In the genomic region with DNA sequence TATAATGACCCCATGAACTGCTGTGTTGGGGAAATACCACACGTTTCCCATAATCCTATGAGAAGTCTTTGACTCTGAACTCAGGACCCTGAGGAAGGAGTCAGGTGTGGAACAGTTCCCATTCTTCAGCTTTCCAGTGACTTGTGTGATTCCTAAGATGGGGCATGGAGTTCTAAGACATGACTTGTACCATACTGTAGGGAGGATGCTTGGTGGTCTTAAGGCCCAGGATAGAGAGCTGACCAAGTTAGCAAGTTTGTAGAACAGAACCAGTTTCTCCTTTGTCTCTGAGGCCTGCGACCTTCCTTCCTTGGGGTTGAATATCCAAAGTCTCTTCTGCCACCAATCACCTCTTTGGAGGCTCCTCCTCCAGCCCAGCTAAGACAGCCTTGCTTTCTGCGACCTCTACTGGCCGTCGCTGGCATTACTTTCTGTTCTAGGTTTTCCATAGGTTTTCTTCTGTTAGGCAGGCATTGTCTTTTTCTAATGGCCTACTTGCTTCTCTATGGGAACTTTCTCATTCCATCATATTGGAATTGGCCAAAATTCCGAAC, we compare ENCODE assay signal across 9 mouse cellular contexts. TPM values are rescaled to one million over a fixed set of nuclear protein-coding genes. Genes with fewer than 3 reads are reported as not detected.
A peak's percentile ranks its signal among the peaks of the same experiment; 100 is the strongest.
DNase-seq lines count a peak whose midpoint lies in the region; ATAC-seq and TF ChIP-seq lines count a peak whose summit lies in the region.
"Had no signal": no experiment of that assay in that cellular context is flagged by ENCODE, and none has a peak within 500 bp of the region (broad histone marks: within the 10 kb centered on the region; RNA-seq: fewer than 3 reads in every experiment).

No protein-coding gene starts in this region.

- no peak; the same call in 1 of the 2 replicates for TF ChIP-seq CTCF in gastrocnemius, adult 2 months (IDR thresholded peaks at IDR 0.05)

- intact Hi-C loops in gastrocnemius, adult 2 months (cut with DNase I) = loop anchor here (1.0 to 10.0 kb wide), 4 partner anchors 13 to 515 kb away; no protein-coding TSS in a partner anchor
- intact Hi-C loops in left cerebral cortex, postnatal 10 days (cut with DNase I) = loop anchor here (5.0 kb wide), 1 partner anchor 208 kb away; no protein-coding TSS in a partner anchor

- no peak overlapping the region for H3K27ac ChIP-seq in gastrocnemius, adult 2 months
- no peak overlapping the region for H3K27ac ChIP-seq in intestine, embryonic 14.5 days (ENCODE audit: low read depth)
- no peak overlapping the region for H3K27ac ChIP-seq in midbrain, embryonic 14.5 days (replicated peaks; ENCODE audit: low read depth, low read length)
- H3K27ac ChIP-seq: lung, embryonic 15.5 days had no signal

- 0 out of 2 replicates have a peak, but pooled peaks cover 3% of the 10 kb centered on the region for H3K4me1 ChIP-seq in intestine, embryonic 14.5 days (replicated peaks; ENCODE audit: control insufficient read depth, insufficient read depth, low read length)
- no peaks in the 10 kb centered on the region for H3K4me1 ChIP-seq in midbrain, embryonic 14.5 days (ENCODE audit: control insufficient read depth, insufficient read depth, low read length)

- no peak overlapping the region for H3K4me2 ChIP-seq in intestine, embryonic 14.5 days (ENCODE audit: low read length)
- H3K4me2 ChIP-seq in midbrain, embryonic 14.5 days (ENCODE audit: low read length) = no peak overlapping the region
- H3K4me2 ChIP-seq: lung, embryonic 15.5 days had no signal

- H3K36me3 ChIP-seq in intestine, embryonic 14.5 days (ENCODE audit: control insufficient read depth, insufficient read depth, low read length) = no peaks in the 10 kb centered on the region
- no peaks in the 10 kb centered on the region for H3K36me3 ChIP-seq in midbrain, embryonic 14.5 days (ENCODE audit: control insufficient read depth, insufficient read depth, low read length)
- H3K36me3 ChIP-seq: lung, embryonic 15.5 days had no signal

- H3K27me3 ChIP-seq in intestine, embryonic 14.5 days (replicated peaks; ENCODE audit: control insufficient read depth, insufficient read depth, low read length) = no peaks in the 10 kb centered on the region
- no peaks in the 10 kb centered on the region for H3K27me3 ChIP-seq in midbrain, embryonic 14.5 days (ENCODE audit: control insufficient read depth, insufficient read depth, low read length)
- H3K27me3 ChIP-seq: lung, embryonic 15.5 days had no signal

- no peaks in the 10 kb centered on the region for H3K9me3 ChIP-seq in intestine, embryonic 14.5 days (ENCODE audit: control insufficient read depth, low read length)
- no peaks in the 10 kb centered on the region for H3K9me3 ChIP-seq in midbrain, embryonic 14.5 days (ENCODE audit: control insufficient read depth, low read length)
- H3K9me3 ChIP-seq: lung, embryonic 15.5 days had no signal

- no peak overlapping the region for H3K9ac ChIP-seq in intestine, embryonic 14.5 days (ENCODE audit: low read length)
- H3K9ac ChIP-seq in midbrain, embryonic 14.5 days (replicated peaks; ENCODE audit: low read length) = no peak overlapping the region
- H3K9ac ChIP-seq: lung, embryonic 15.5 days had no signal

- 12% methylated on average over 6 of the region's 6 CpGs for WGBS in intestine, embryonic 14.5 days
- WGBS in midbrain, embryonic 14.5 days = 14% methylated on average over 6 of the region's 6 CpGs

- DNase-seq in cerebellum, postnatal 10 days = peak; percentile 90 to 92
- DNase-seq in gastrocnemius, adult 2 months = peak; percentile 81
- peak; percentile 96 for DNase-seq in intestine, embryonic 14.5 days (ENCODE audit: low spot score)
- DNase-seq in left cerebral cortex, postnatal 10 days (ENCODE audit: extremely low spot score in 1 of 2, low spot score in 2 of 2) = peak; percentile 34 to 77
- DNase-seq in midbrain, embryonic 14.5 days = peak; percentile 87
- DNase-seq in spleen, adult 12 weeks (ENCODE audit: low spot score) = peak; percentile 48
- DNase-seq in MN1 (ENCODE audit: low spot score) = no peak

- no peak overlapping the region for H3K4me3 ChIP-seq in gastrocnemius, adult 2 months
- no peak overlapping the region for H3K4me3 ChIP-seq in intestine, embryonic 14.5 days (ENCODE audit: low read depth, low read length)
- H3K4me3 ChIP-seq in midbrain, embryonic 14.5 days (replicated peaks; ENCODE audit: low read depth, low read length) = no peak overlapping the region
- H3K4me3 ChIP-seq: lung, embryonic 15.5 days had no signal

- ATAC-seq in activated CD4-positive, CD25-positive, alpha-beta regulatory T cell, adult 4 months = peak; percentile 68
- no peak for ATAC-seq in intestine, embryonic 14.5 days (replicated peaks; ENCODE audit: low FRiP score, low TSS enrichment, low read depth)
- no peak; the same call in 1 of the 2 replicates for ATAC-seq in midbrain, embryonic 14.5 days (ENCODE audit: low FRiP score, low TSS enrichment)

RNA-seq across cellular contexts. Expression of a gene that starts 36.2 kb away (rescaled TPM):
- polyA plus RNA-seq in activated CD4-positive, CD25-positive, alpha-beta regulatory T cell, adult 4 months (2017; shearing (Covaris generic)) = 10 to 100 TPM; 14.3 to 17.3 TPM
- total RNA-seq in gastrocnemius, adult 2 months (2021) = under 1 TPM in 1 of 2 experiments, not detected in 1; 0.28 TPM
- polyA plus RNA-seq in intestine, embryonic 14.5 days (2014; fragmentation: Nextera tagmentation; extraction: Ambion mirVana) = 5.7 and 6.1 TPM in 2 replicates
- total RNA-seq in left cerebral cortex, postnatal 10 days (2021) = under 1 TPM; 0.11 to 0.28 TPM
- polyA plus RNA-seq in midbrain, embryonic 14.5 days (2014; fragmentation: Nextera tagmentation; extraction: Ambion mirVana) = 0.09 TPM in 1 of 2 replicates, not detected in the other
